Mouse (Mus musculus) megakaryocyte, embryonic 14.5 days (primary cell): ENCODE data around the gene Rufy3. TPM values are rescaled to one million over a fixed set of nuclear protein-coding genes. Genes with fewer than 3 reads are reported as not detected.

Experiments
- H3K27me3 ChIP-seq: replicated peaks from 2 replicates; pipeline ENCODE3; 2012; ENCODE audit warnings: inconsistent platforms
- H3K36me3 ChIP-seq: replicated peaks from 2 replicates; pipeline ENCODE3; 2012; ENCODE audit warnings: low read length, inconsistent platforms, mixed read lengths
- H3K4me1 ChIP-seq: 2 replicates; pipeline ENCODE4 v1.6.1; 2012; ENCODE audit warnings: inconsistent platforms
- H3K4me3 ChIP-seq: replicated peaks from 2 replicates; pipeline ENCODE3; 2012; ENCODE audit warnings: moderate library complexity, mild to moderate bottlenecking, inconsistent platforms
- H3K9me3 ChIP-seq: 2 replicates; pipeline ENCODE4 v1.6.1; 2012; ENCODE audit warnings: inconsistent platforms
- FLI1 ChIP-seq: IDR thresholded peaks from 2 replicates; pipeline ENCODE4 v1.6.1; 2012; ENCODE audit warnings: low read length, inconsistent platforms, mixed read lengths
- GATA1 ChIP-seq: IDR thresholded peaks from 3 replicates; pipeline ENCODE4 v1.6.1; 2012; ENCODE audit warnings: mixed read lengths, low read length, inconsistent platforms, borderline replicate concordance
- polyA plus RNA-seq: library from polyadenylated mRNA; stranded (reverse); fragments of >175 nt; gene quantifications from 2 replicates; pipeline ENCODE4 v1.2.3, GENCODE M21; 2012; ENCODE audit warnings: low replicate concordance; ENCODE audit not compliant: insufficient read depth

The Rufy3 gene
- polyA plus RNA-seq, 1 experiment = 3.1 TPM

- TF ChIP-seq GATA1 (no peak), FLI1 (no peak)
- Histone ChIP-seq H3K4me1 (peaks cover 17% of the 10 kb centered on the region), H3K9me3 (no peaks in the 10 kb centered on the region), H3K36me3 (peaks cover 11% of the 10 kb centered on the region), H3K27me3 (no peaks in the 10 kb centered on the region), H3K4me3 (no peak overlapping the region)
Observed at GRCm38 (mm10) chr5:88575506-88576338, 10.9 kb downstream of the Rufy3 start.

- Histone ChIP-seq H3K36me3 (peaks cover 13% of the 10 kb centered on the region), H3K4me1 (peaks cover 33% of the 10 kb centered on the region), H3K4me3 (no peak overlapping the region), H3K9me3 (no peaks in the 10 kb centered on the region), H3K27me3 (no peaks in the 10 kb centered on the region)
- no peak for TF ChIP-seq FLI1
- no peak for TF ChIP-seq GATA1
Observed at GRCm38 (mm10) chr5:88580681-88581080, 15.8 kb downstream of the Rufy3 start.

- Histone ChIP-seq H3K36me3 (peaks cover 11% of the 10 kb centered on the region), H3K4me3 (no peak overlapping the region), H3K27me3 (no peaks in the 10 kb centered on the region), H3K9me3 (no peaks in the 10 kb centered on the region), H3K4me1 (peaks cover 34% of the 10 kb centered on the region)
- TF ChIP-seq FLI1 (no peak), GATA1 (no peak)
Observed at GRCm38 (mm10) chr5:88581343-88581742, 16.5 kb downstream of the Rufy3 start.

GRCm38 (mm10) chr5:88583271-88584031 is 18.6 kb downstream of the Rufy3 start:
- Histone ChIP-seq H3K4me3 (no peak overlapping the region), H3K36me3 (peaks cover 8% of the 10 kb centered on the region), H3K4me1 (peaks cover 45% of the 10 kb centered on the region), H3K27me3 (no peaks in the 10 kb centered on the region), H3K9me3 (no peaks in the 10 kb centered on the region)
- TF ChIP-seq FLI1 (no peak), GATA1 (no peak)

- Histone ChIP-seq H3K9me3 (no peaks in the 10 kb centered on the region), H3K4me3 (no peak overlapping the region), H3K36me3 (peaks cover 8% of the 10 kb centered on the region), H3K27me3 (no peaks in the 10 kb centered on the region), H3K4me1 (peaks cover 45% of the 10 kb centered on the region)
- no peak for TF ChIP-seq FLI1
Observed at GRCm38 (mm10) chr5:88584061-88584460, 19.2 kb downstream of the Rufy3 start.

- Histone ChIP-seq H3K4me3 (peak overlapping the region; percentile 48), H3K27me3 (no peaks in the 10 kb centered on the region), H3K9me3 (no peaks in the 10 kb centered on the region), H3K4me1 (peaks cover 40% of the 10 kb centered on the region), H3K36me3 (peaks cover 1% of the 10 kb centered on the region)
- TF ChIP-seq FLI1 = no peak
- no peak for TF ChIP-seq GATA1
Observed at GRCm38 (mm10) chr5:88586407-88587174, 21.8 kb downstream of the Rufy3 start.

GRCm38 (mm10) chr5:88587211-88587934 is 22.5 kb downstream of the Rufy3 start:
- peak overlapping the region; percentile 44 for H3K4me3 ChIP-seq

GRCm38 (mm10) chr5:88588481-88588880 is 23.6 kb downstream of the Rufy3 start:
- Histone ChIP-seq H3K27me3 (no peaks in the 10 kb centered on the region), H3K4me3 (no peak overlapping the region), H3K36me3 (no peaks in the 10 kb centered on the region), H3K9me3 (no peaks in the 10 kb centered on the region), H3K4me1 (peaks cover 41% of the 10 kb centered on the region)
- no peak for TF ChIP-seq GATA1
- no peak for TF ChIP-seq FLI1

More at GRCm38 (mm10) chr5:88587211-88587934, 22.5 kb downstream of the Rufy3 start:
- peaks cover 46% of the 10 kb centered on the region for H3K4me1 ChIP-seq
- H3K27me3 ChIP-seq = no peaks in the 10 kb centered on the region
- no peak for TF ChIP-seq FLI1
- no peak for TF ChIP-seq GATA1
- H3K9me3 ChIP-seq = no peaks in the 10 kb centered on the region
- H3K36me3 ChIP-seq = no peaks in the 10 kb centered on the region

- Histone ChIP-seq H3K36me3 (no peaks in the 10 kb centered on the region), H3K9me3 (no peaks in the 10 kb centered on the region), H3K4me3 (no peak overlapping the region), H3K4me1 (peaks cover 17% of the 10 kb centered on the region), H3K27me3 (no peaks in the 10 kb centered on the region)
- TF ChIP-seq GATA1 = no peak
- TF ChIP-seq FLI1 = no peak
Observed at GRCm38 (mm10) chr5:88593421-88594172, 28.8 kb downstream of the Rufy3 start.
